Mouse (Mus musculus) ES-Bruce4 (cell line): ENCODE data around the gene Rnls. TPM values are rescaled to one million over a fixed set of nuclear protein-coding genes. Genes with fewer than 3 reads are reported as not detected.

Experiments used
- H3K27ac ChIP-seq: 2 replicates; pipeline ENCODE4 v1.5.1; 2012; ENCODE audit warnings: low read length, inconsistent platforms; ENCODE audit not compliant: insufficient read depth
- H3K27me3 ChIP-seq: 2 replicates; pipeline ENCODE4 v1.6.1; 2012; ENCODE audit warnings: mild to moderate bottlenecking, low read length, inconsistent platforms; ENCODE audit not compliant: control insufficient read depth, poor library complexity, insufficient read depth, severe bottlenecking
- H3K36me3 ChIP-seq: 2 replicates; pipeline ENCODE4 v1.6.1; 2012; ENCODE audit warnings: inconsistent platforms, mild to moderate bottlenecking, low read length, moderate library complexity; ENCODE audit not compliant: control insufficient read depth, poor library complexity, insufficient read depth, severe bottlenecking
- H3K4me1 ChIP-seq: one replicate; pipeline ENCODE4 v1.8.1; 2011; ENCODE audit warnings: low read length; ENCODE audit not compliant: control insufficient read depth, insufficient read depth
- H3K4me3 ChIP-seq: 2 replicates; pipeline ENCODE4 v1.5.1; 2011; ENCODE audit warnings: low read depth, mild to moderate bottlenecking, low read length
- H3K9ac ChIP-seq: 2 replicates; pipeline ENCODE4 v1.6.1; 2012; ENCODE audit warnings: low read depth, mild to moderate bottlenecking, inconsistent platforms; ENCODE audit not compliant: poor library complexity, severe bottlenecking
- H3K9me3 ChIP-seq: replicated peaks from 2 replicates; pipeline ENCODE4 v1.6.1; 2012; ENCODE audit warnings: mild to moderate bottlenecking, low read length, inconsistent platforms; ENCODE audit not compliant: control insufficient read depth, poor library complexity, insufficient read depth, severe bottlenecking
- CTCF ChIP-seq: IDR thresholded peaks from one replicate; pipeline ENCODE4 v1.8.1; 2011; ENCODE audit warnings: low read depth, low read length
- EP300 ChIP-seq: IDR thresholded peaks from 2 replicates; pipeline ENCODE4 v1.6.1; 2011; ENCODE audit warnings: low read depth, low read length; ENCODE audit not compliant: insufficient read depth
- POLR2A ChIP-seq: IDR thresholded peaks from one replicate; pipeline ENCODE4 v1.8.1; 2011; ENCODE audit warnings: low read length; ENCODE audit not compliant: insufficient read depth
- polyA plus RNA-seq: library from polyadenylated mRNA; stranded (reverse); fragments of >200 nt; gene quantifications from 2 replicates; pipeline ENCODE4 v1.2.4, GENCODE M21; 2011; ENCODE audit warnings: low read depth; ENCODE audit not compliant: missing spikeins, insufficient read depth, insufficient read length

Rnls gene
- polyA plus RNA-seq, 1 experiment, result 0.43 TPM

DNA sequence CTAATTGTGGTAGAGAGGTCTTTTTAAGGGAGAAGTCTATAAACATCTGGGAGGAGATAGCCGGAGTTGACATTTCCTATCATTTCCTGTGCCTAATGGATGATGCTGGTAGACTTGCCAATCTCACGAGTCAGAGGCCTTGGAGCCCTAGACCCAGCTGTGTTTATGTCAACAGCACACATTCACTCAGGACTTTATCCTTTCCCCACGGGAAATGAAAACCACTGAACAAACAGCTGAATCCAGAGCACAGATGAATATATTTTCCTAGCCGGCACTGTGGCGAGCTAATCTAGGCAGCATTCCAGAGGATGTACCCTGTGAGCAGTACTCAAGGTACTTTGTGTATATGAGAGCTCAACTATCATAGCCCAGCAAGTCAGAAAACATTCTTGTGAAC lies 138.2 kb downstream of the Rnls start:
- Histone ChIP-seq H3K4me3 (no peak overlapping the region), H3K4me1 (no peaks in the 10 kb centered on the region), H3K36me3 (no peaks in the 10 kb centered on the region), H3K27ac (no peak overlapping the region), H3K9ac (no peak overlapping the region), H3K9me3 (no peaks in the 10 kb centered on the region), H3K27me3 (no peaks in the 10 kb centered on the region)
- TF ChIP-seq POLR2A (no peak), EP300 (no peak), CTCF (no peak)

DNA sequence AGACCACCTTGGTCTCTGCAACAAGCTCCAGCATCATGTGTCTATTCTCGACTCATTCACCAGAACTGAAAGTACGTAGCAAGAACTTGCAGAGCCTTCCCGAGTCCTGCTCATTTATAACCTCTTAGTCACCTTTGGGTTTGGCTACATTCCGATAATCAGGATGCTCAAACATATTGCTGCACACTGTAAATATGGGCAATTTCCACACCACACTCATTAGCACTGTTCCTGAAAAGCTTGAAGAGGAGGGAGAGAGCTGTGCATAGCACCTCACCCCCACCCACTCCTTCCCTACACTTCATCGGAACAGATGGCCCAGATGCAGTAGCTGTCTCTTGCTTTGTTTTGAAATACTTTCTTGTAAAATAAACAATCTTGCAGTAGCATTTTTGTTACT lies 139.9 kb downstream of the Rnls start:
- Histone ChIP-seq H3K4me3 (no peak overlapping the region), H3K36me3 (no peaks in the 10 kb centered on the region), H3K27me3 (no peaks in the 10 kb centered on the region), H3K9me3 (no peaks in the 10 kb centered on the region), H3K27ac (no peak overlapping the region), H3K9ac (no peak overlapping the region), H3K4me1 (no peaks in the 10 kb centered on the region)
- TF ChIP-seq EP300, result no peak
- TF ChIP-seq CTCF, result no peak
- no peak for TF ChIP-seq POLR2A

- Histone ChIP-seq H3K27me3 (no peaks in the 10 kb centered on the region), H3K9ac (no peak overlapping the region), H3K9me3 (0 out of 2 replicates have a peak, but pooled peaks cover 2% of the 10 kb centered on the region), H3K27ac (no peak overlapping the region), H3K4me3 (no peak overlapping the region), H3K36me3 (no peaks in the 10 kb centered on the region), H3K4me1 (no peaks in the 10 kb centered on the region)
- TF ChIP-seq POLR2A (no peak), EP300 (no peak), CTCF (no peak)
Observed at GRCm38 (mm10) chr19:33244196-33244595, 147.9 kb downstream of the Rnls start.

DNA sequence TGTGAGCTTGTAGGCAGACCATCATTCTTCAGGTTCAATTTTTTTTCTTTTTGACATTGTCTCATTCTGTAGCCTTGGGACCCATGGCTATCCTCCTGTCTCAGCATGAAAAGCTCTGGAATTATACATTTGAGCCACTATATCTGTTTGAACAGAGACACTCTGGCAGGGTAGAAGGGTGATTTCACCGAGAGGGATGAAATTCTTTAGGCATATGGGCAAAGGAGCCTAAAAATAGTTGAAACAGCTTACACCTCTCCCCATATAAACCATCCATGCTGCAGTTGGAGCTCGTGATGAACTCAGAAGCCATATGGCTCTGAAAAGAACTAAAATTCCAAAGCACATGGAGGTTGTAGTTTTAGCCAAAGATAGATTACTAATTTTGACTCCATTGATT lies 151.7 kb downstream of the Rnls start:
- Histone ChIP-seq H3K4me3 (no peak overlapping the region), H3K27me3 (no peaks in the 10 kb centered on the region), H3K4me1 (no peaks in the 10 kb centered on the region), H3K9me3 (0 out of 2 replicates have a peak, but pooled peaks cover 2% of the 10 kb centered on the region), H3K36me3 (no peaks in the 10 kb centered on the region), H3K27ac (no peak overlapping the region), H3K9ac (no peak overlapping the region)
- TF ChIP-seq EP300 (no peak), CTCF (no peak), POLR2A (no peak)

DNA sequence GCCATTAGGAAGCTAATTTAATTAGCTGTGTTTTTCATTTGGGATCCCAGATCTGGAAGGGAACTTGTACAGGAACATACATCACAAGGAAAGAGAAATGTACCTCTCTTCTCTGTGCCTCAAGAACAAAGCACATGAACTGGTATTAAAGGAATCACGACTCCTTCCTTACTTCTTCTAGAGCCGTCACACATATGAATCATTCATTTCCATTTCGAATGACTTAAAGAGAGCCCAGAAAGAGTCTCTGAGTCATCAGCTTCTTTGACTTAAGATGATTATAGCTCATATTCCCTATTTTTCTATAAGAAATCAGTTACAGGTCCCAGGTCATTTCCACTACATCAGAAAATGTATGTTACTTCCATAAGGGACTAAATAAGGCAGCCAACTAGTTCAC lies 159.2 kb downstream of the Rnls start:
- no peak overlapping the region for H3K4me3 ChIP-seq
- no peaks in the 10 kb centered on the region for H3K36me3 ChIP-seq
- no peaks in the 10 kb centered on the region for H3K4me1 ChIP-seq
- H3K27ac ChIP-seq, result no peak overlapping the region
- no peak overlapping the region for H3K9ac ChIP-seq
- TF ChIP-seq CTCF (no peak), POLR2A (no peak), EP300 (no peak)
- no peaks in the 10 kb centered on the region for H3K9me3 ChIP-seq
- no peaks in the 10 kb centered on the region for H3K27me3 ChIP-seq

DNA sequence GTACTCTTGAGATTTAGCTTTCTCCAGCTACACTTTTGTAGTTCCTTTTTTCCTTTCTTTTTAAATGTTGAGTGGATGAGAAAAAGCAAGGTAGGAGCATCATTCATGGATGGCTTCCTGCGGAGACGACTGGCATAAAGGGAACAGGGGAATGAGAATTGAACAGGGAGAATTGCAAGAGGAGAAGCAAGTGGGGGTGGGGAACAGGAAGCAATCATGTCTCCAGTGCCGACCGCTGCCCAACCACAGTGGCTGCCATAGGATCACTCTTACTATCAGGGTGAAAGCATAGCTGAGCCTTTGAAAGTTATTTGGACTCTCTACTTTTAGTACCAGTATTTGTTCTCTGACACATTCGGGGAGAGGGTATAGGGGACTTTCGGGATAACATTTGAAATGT lies 160.8 kb downstream of the Rnls start:
- H3K9ac ChIP-seq, result no peak overlapping the region
- TF ChIP-seq CTCF (no peak), POLR2A (no peak)
- no peak overlapping the region for H3K4me3 ChIP-seq
- H3K27ac ChIP-seq, result no peak overlapping the region
- H3K36me3 ChIP-seq, result no peaks in the 10 kb centered on the region
- H3K4me1 ChIP-seq, result no peaks in the 10 kb centered on the region
- no peaks in the 10 kb centered on the region for H3K27me3 ChIP-seq
- H3K9me3 ChIP-seq, result no peaks in the 10 kb centered on the region
